Mouse (Mus musculus): ENCODE measurements around the gene Fbxw5. TPM values are rescaled to one million over a fixed set of nuclear protein-coding genes. Genes with fewer than 3 reads are reported as not detected.

Gene Fbxw5
- polyA plus RNA-seq, 1 experiment from 2014 or later: 83.9 TPM

Other genes starting within 250 kb of the Fbxw5 start
- 15.5 and 15.9 TPM in 2 replicates for gene Tmem203, start 245.3 kb upstream of the Fbxw5 start, polyA plus RNA-seq (2015; fragmentation: Nextera tagmentation; extraction: Ambion mirVana)
- gene Tprn, start 238.1 kb upstream of the Fbxw5 start, polyA plus RNA-seq (2015; fragmentation: Nextera tagmentation; extraction: Ambion mirVana): 3.5 and 4.3 TPM in 2 replicates
- gene Ssna1, start 228.3 kb upstream of the Fbxw5 start, polyA plus RNA-seq (2015; fragmentation: Nextera tagmentation; extraction: Ambion mirVana): 144 and 158 TPM in 2 replicates
- gene Anapc2, start 228.3 kb upstream of the Fbxw5 start, polyA plus RNA-seq (2015; fragmentation: Nextera tagmentation; extraction: Ambion mirVana): 77.3 and 82.5 TPM in 2 replicates
- not detected in 2 replicates for gene Tmem210, start 212.6 kb upstream of the Fbxw5 start, polyA plus RNA-seq (2015; fragmentation: Nextera tagmentation; extraction: Ambion mirVana)
- not detected in 2 replicates for gene Lrrc26, start 210.8 kb upstream of the Fbxw5 start, polyA plus RNA-seq (2015; fragmentation: Nextera tagmentation; extraction: Ambion mirVana)
- gene Grin1, start 181.6 kb upstream of the Fbxw5 start, polyA plus RNA-seq (2015; fragmentation: Nextera tagmentation; extraction: Ambion mirVana): 0.09 and 0.16 TPM in 2 replicates
- gene Man1b1, start 168.4 kb upstream of the Fbxw5 start, polyA plus RNA-seq (2015; fragmentation: Nextera tagmentation; extraction: Ambion mirVana): 28.4 and 31.3 TPM in 2 replicates
- gene Dpp7, start 144.4 kb upstream of the Fbxw5 start, polyA plus RNA-seq (2015; fragmentation: Nextera tagmentation; extraction: Ambion mirVana): 13.6 and 14.4 TPM in 2 replicates
- gene Uap1l1, start 135.1 kb upstream of the Fbxw5 start, polyA plus RNA-seq (2015; fragmentation: Nextera tagmentation; extraction: Ambion mirVana): 14.9 and 17.0 TPM in 2 replicates
- gene Sapcd2, start 128.4 kb upstream of the Fbxw5 start, polyA plus RNA-seq (2015; fragmentation: Nextera tagmentation; extraction: Ambion mirVana): 16.5 and 18.1 TPM in 2 replicates
- gene Entpd2, start 104.9 kb upstream of the Fbxw5 start, polyA plus RNA-seq (2015; fragmentation: Nextera tagmentation; extraction: Ambion mirVana): 0.51 and 0.68 TPM in 2 replicates
- gene Npdc1, start 101.4 kb upstream of the Fbxw5 start, polyA plus RNA-seq (2015; fragmentation: Nextera tagmentation; extraction: Ambion mirVana): 26.6 and 29.0 TPM in 2 replicates
- gene Fut7, start 77.5 kb upstream of the Fbxw5 start, polyA plus RNA-seq (2015; fragmentation: Nextera tagmentation; extraction: Ambion mirVana): 0.07 TPM in 1 of 2 replicates, not detected in the other
- gene Abca2, start 72.0 kb upstream of the Fbxw5 start, polyA plus RNA-seq (2015; fragmentation: Nextera tagmentation; extraction: Ambion mirVana): 2.7 and 3.2 TPM in 2 replicates
- 1.8 and 2.5 TPM in 2 replicates for gene Clic3, start 43.9 kb upstream of the Fbxw5 start, polyA plus RNA-seq (2015; fragmentation: Nextera tagmentation; extraction: Ambion mirVana)
- gene Paxx, start 39.7 kb upstream of the Fbxw5 start, polyA plus RNA-seq (2015; fragmentation: Nextera tagmentation; extraction: Ambion mirVana): 25.6 and 25.7 TPM in 2 replicates
- gene Ptgds, start 30.7 kb upstream of the Fbxw5 start, polyA plus RNA-seq (2015; fragmentation: Nextera tagmentation; extraction: Ambion mirVana): 19.8 and 20.7 TPM in 2 replicates
- not detected in 2 replicates for gene Lcn12, start 6.8 kb upstream of the Fbxw5 start, polyA plus RNA-seq (2015; fragmentation: Nextera tagmentation; extraction: Ambion mirVana)
- gene C8g, start 969 bp downstream of the Fbxw5 start, polyA plus RNA-seq (2015; fragmentation: Nextera tagmentation; extraction: Ambion mirVana): 3.1 and 3.5 TPM in 2 replicates
- 21.0 and 22.9 TPM in 2 replicates for gene Traf2, start 46.2 kb downstream of the Fbxw5 start, polyA plus RNA-seq (2015; fragmentation: Nextera tagmentation; extraction: Ambion mirVana)
- 277 and 302 TPM in 2 replicates for gene Edf1, start 57.1 kb downstream of the Fbxw5 start, polyA plus RNA-seq (2015; fragmentation: Nextera tagmentation; extraction: Ambion mirVana)
- gene Mamdc4, start 74.1 kb downstream of the Fbxw5 start, polyA plus RNA-seq (2015; fragmentation: Nextera tagmentation; extraction: Ambion mirVana): 4.6 and 7.3 TPM in 2 replicates
- 177 and 199 TPM in 2 replicates for gene Phpt1, start 74.5 kb downstream of the Fbxw5 start, polyA plus RNA-seq (2015; fragmentation: Nextera tagmentation; extraction: Ambion mirVana)
- gene Ajm1, start 81.0 kb downstream of the Fbxw5 start, polyA plus RNA-seq (2015; fragmentation: Nextera tagmentation; extraction: Ambion mirVana): 0.14 and 0.27 TPM in 2 replicates
- gene Rabl6, start 107.8 kb downstream of the Fbxw5 start, polyA plus RNA-seq (2015; fragmentation: Nextera tagmentation; extraction: Ambion mirVana): 42.9 and 47.6 TPM in 2 replicates
- gene Ccdc183, start 116.9 kb downstream of the Fbxw5 start, polyA plus RNA-seq (2015; fragmentation: Nextera tagmentation; extraction: Ambion mirVana): 0.11 and 0.13 TPM in 2 replicates
- gene Tmem141, start 121.3 kb downstream of the Fbxw5 start, polyA plus RNA-seq (2015; fragmentation: Nextera tagmentation; extraction: Ambion mirVana): 20.3 and 20.4 TPM in 2 replicates
- 2.3 and 2.6 TPM in 2 replicates for gene Fcna, start 127.3 kb downstream of the Fbxw5 start, polyA plus RNA-seq (2015; fragmentation: Nextera tagmentation; extraction: Ambion mirVana)
- not detected in 2 replicates for gene Lcn8, start 152.4 kb downstream of the Fbxw5 start, polyA plus RNA-seq (2015; fragmentation: Nextera tagmentation; extraction: Ambion mirVana)
- not detected in 2 replicates for gene Lcn5, start 157.2 kb downstream of the Fbxw5 start, polyA plus RNA-seq (2015; fragmentation: Nextera tagmentation; extraction: Ambion mirVana)
- not detected in 2 replicates for gene Lcn6, start 176.0 kb downstream of the Fbxw5 start, polyA plus RNA-seq (2015; fragmentation: Nextera tagmentation; extraction: Ambion mirVana)
- not detected in 2 replicates for gene Lcn10, start 182.0 kb downstream of the Fbxw5 start, polyA plus RNA-seq (2015; fragmentation: Nextera tagmentation; extraction: Ambion mirVana)
- gene Obp2a, start 199.3 kb downstream of the Fbxw5 start, polyA plus RNA-seq (2015; fragmentation: Nextera tagmentation; extraction: Ambion mirVana): not detected in 2 replicates
- gene Bmyc, start 206.0 kb downstream of the Fbxw5 start, polyA plus RNA-seq (2015; fragmentation: Nextera tagmentation; extraction: Ambion mirVana): 47.0 and 47.6 TPM in 2 replicates
- gene Obp2b, start 236.3 kb downstream of the Fbxw5 start, polyA plus RNA-seq (2015; fragmentation: Nextera tagmentation; extraction: Ambion mirVana): not detected in 2 replicates